Mouse (Mus musculus) liver, postnatal 0 days (tissue): ENCODE measurements around the gene Btg4.

ENCODE experiments used
- CTCF ChIP-seq: sonication (generic); IDR thresholded peaks from 2 replicates; pipeline ENCODE4 v1.5.1; 2016; ENCODE audit warnings: antibody characterized with exemption, low read depth
- EP300 ChIP-seq: IDR thresholded peaks from 2 replicates; pipeline ENCODE4 v1.6.1; 2016; ENCODE audit warnings: antibody characterized with exemption, low read depth, mild to moderate bottlenecking

DNA sequence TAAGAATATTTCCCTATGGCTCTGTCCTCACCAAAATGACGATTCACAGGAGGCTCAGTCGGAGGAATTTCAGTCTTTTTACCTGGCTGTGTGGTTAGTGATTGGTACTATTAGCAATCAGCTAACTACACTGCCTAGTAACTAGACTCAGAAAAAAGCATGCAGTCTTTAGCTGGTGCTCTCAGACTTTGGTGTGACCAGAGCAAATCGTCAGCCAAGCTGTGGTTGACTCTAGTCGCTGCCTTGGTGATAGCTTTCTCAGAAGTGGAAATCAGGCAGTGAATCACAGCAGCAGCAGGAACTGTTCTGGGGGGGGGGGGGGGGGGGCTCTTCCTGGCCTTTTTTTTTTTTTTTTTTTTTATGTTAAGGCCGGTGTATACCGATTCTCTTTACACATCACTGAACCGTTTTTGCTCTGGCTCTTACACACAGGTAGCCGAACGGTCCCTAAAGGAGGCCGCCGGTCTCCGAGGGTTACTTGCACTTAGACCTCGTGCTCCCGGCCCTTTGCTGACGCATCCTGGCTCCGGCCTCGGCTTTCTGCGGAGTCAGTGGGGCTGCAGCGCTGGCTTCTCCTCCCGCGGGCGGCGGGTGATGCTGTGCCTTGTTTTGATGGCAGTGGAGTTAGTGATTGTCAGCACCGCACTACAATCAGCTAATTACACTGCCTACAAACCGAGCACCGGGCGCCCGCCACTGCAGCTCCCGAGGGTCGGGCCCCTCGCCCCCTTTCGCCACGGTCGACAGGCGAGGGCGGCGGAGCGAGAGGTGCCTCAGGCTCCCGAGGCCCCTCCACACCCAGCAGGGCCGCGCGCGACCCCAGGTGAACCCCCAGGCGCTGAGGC, 42.5 kb downstream of the Btg4 start:
- TF ChIP-seq EP300 = no peak
- no peak for TF ChIP-seq CTCF
